Mouse (Mus musculus) frontal cortex, postnatal 10 days (tissue): ENCODE measurements around the gene Tnni3k.
A peak's percentile ranks its signal among the peaks of the same experiment; 100 is the strongest.
"Not testable (repeated sequence)": the region's sequence is repeated elsewhere in the genome, so short reads cannot be mapped to it uniquely, and the experiment has no call there.

Experiments
- DNase-seq, 2 experiments: peaks; one replicate each; pipeline ENCODE4 v3.0.0; 2022; ENCODE audit warnings: low spot score in 2 of 2, mixed read lengths in 1 of 2

Tnni3k gene

DNA sequence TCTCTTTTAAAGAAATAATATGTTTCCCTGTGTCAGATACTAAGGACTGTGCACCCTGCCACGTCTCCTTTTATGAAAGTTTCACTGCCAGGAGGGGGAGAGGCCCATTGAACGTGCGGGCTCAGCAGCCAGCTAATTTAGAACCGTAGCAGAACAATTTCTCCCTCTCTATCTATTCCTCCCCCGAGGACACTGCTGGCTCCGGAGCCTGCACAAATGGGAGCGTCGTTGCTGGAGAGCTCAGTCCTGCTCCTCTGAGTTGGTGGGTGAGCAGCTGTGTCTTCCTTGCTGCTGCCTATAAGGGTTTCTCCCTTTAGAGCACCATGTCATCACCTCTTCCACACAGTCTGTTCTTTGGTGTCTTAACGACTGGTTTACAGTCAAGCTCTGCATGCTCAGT lies 220.8 kb downstream of the Tnni3k start:
- no peak for DNase-seq

DNA sequence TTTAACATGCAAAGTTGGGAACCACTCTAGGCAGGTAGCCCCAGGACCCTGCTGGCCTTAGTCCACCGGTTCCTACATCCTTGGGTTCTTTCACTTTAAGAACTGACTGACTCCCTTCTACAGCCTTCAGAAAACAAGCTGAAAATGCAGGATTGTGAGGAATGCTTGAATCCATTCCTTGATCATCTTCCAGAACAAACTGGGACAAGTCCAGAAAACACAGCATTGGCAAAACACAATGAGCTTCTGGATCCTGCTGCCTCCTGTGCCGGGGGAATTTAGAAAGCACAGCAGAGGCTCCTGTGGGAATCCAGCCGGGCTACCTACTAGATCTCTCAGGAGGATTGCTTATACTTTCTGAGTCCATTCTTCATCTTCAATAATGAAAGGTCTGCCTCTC lies 229.5 kb downstream of the Tnni3k start:
- no peak for DNase-seq

DNA sequence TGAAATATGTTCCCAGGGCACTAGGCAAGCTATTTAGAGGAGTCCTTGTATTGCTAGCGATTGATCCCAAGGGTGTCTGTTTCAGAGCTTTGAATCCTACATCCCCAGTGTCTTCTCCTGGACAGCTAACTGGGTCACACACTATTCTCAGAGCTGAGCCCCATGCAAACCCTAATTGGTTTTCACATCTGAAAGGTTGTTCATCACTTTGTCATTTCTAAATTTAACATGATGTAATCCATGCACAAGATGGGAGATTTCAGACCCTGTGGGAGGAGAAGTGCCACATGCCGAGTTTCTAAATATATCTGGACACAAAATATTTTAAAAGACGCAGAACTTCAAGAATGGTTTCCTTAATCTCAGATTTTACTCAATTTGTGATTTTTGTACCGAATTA lies 230.5 kb downstream of the Tnni3k start:
- no peak for DNase-seq

DNA sequence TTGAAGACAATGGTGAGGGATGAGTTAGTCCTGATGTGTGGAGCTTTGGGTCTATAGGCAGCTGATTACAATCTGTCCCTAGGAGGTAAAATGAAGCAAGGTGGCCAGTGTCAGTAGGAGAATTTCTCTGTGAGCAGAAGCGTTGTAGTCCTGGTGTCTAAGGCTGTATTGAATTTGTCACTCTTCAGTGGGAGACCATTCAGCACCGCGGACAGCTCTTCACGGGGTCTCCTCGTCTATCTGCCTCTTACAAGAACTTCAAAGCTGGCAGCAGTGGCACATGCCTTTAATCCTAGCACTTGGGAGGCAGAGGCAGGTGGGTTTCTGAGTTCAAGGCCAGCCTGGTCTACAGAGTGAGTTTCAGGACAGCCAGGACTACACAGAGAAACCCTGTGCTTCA lies 235.5 kb downstream of the Tnni3k start:
- DNase-seq: not testable (repeated sequence)

DNA sequence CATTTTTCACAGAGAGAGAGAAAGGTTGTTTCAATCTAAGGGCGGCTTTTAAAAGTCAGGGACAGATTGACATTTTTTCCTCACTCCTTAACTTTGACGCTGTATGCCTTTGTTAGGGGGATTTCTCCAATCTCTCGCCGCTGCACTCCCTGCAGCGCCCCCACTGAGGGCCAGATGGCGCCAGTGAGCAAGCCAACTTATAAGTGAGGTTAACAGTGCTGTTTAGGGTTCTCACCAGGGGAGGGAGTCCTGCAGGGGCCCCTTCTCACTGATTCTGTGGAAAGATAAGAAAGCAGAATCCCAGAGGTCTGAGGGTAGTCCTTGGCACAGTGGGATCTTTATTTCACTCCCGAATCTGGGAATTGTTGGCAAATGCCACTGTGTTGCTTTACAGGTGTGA lies 237.5 kb downstream of the Tnni3k start:
- peak; percentile 46 to 73 for DNase-seq

DNA sequence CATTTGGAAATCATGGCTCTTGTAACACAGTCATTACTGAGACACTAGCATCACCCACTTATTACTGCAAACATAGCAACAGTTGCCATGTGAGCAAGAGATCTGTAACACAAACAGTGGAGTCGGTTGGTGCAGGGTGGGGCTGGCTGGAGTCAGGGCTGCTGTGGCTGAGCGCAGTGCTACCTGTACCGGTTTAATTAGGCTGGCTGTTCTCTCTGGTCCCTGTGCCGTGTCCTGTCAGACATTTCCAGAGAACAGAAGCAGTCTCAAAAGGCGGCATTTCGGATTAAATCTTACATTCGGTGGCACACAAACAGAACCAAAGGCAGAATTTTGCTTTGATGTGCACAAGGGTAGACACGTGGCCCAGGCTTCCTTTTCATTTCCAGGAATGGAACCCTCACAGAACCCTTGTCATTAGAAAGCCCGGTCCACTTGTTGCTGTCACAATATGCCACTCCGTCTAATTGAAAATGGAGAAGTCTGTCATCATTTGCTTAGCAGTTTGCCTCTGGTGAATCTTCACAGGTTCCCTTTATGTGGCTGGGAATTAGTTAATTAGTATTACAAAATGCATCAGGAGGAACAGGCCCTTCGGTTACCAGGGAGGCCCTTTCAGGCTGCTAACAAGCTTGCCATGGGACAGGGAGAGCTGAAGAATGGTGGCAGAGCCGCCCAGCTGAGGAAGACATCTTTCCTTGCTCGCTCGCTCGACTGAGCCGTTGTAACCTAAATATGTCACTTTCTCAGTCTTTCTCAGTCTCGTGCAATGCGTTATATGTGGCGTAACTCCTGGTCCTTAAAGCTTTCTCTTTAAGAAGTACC lies 238.2 kb downstream of the Tnni3k start:
- DNase-seq: peak; percentile 53 to 67

DNA sequence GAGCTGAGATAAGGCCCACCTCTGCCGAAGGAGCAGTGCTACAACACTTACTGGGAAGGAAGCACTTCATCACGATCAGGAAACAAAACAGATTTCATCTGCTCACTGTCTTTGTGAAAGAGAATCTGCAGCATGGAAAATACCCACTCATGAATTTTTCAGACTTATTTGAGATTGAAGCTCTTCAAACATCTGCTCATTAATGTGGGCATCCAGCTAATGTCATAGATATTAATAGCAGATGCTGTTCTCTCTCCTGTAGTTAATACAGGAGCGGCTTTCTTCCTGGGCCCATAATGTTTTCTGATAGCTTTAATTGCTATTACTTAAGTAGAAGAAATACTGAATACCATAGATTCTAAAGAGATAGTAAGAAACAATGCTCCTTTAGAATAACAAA lies 239.0 kb downstream of the Tnni3k start:
- DNase-seq: no peak

DNA sequence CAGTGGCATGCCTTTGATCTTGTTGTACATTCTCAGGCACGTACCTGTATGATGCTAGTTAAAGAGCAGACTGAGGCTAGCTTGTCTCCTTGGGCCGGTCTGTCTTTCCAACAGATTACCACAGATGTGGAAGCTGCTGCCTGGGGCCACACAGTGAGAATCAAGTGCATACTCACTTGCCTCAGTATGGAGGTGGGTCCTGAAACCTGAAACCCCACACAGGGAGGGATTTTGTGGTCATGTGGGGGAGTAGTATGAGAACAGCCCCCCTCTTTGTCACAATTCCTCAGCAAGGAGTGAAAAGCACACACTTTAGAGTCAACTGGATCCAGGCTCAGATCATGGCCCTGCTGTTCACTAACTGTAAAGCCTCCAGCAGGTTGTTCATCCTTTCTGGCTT lies 239.6 kb downstream of the Tnni3k start:
- DNase-seq: no peak

DNA sequence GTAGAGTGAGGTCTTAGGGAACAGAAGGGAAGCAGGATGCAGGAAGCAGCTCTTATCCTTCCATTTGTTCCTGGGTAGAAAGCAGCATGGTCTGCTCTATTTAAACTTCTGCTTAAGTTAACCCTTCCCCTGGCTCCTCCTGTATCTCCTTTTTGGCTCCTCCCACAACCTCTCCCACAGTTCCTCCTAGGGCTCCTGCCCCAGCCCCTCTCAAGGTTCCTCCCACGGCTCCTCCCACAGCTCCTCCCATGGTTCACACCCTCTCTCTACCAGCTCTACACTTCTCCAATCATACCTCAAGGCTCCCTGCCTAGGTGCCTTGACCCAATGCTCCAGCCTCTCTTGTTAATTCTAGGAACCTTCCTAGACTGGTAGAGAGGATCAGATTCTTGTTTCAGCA lies 242.3 kb downstream of the Tnni3k start:
- DNase-seq: no peak

DNA sequence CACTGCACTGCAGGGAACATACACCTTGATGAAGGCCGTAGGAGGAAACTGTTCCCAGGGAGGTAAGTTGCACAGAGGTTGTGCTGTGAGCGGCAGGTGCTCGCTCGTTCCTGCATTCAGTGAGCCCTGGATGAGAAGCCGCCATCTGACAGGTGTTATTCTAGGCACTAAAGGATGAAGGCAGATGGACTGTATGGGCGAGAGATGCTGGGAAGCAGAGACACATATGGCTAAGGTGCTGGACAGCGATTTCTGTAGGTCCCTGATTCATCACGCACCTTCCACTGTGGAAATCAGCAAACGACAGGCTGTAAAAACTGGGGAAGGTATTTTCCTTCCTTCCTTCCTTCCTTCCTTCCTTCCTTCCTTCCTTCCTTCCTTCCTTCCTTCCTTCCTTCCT lies 243.4 kb downstream of the Tnni3k start:
- DNase-seq: no peak

DNA sequence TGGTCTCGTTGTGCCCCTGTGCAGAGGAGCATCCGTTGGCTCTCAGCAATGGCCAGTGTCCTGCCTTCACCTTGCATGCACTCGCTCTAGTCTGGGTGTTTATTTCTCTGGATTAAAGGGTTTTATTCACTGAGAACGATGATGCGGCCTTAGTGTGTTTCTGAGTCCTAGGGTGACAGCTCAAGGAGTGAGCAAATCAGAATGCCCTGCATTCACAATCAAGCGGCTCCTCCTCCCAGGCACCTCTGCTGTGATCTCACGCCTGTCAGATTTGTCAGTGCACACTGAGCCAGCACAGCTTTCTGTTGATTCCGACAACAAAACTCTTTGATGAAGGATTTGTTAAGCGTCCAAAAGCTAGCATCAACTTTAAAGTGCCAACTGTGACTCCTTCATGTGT lies 243.9 kb downstream of the Tnni3k start:
- DNase-seq: no peak

DNA sequence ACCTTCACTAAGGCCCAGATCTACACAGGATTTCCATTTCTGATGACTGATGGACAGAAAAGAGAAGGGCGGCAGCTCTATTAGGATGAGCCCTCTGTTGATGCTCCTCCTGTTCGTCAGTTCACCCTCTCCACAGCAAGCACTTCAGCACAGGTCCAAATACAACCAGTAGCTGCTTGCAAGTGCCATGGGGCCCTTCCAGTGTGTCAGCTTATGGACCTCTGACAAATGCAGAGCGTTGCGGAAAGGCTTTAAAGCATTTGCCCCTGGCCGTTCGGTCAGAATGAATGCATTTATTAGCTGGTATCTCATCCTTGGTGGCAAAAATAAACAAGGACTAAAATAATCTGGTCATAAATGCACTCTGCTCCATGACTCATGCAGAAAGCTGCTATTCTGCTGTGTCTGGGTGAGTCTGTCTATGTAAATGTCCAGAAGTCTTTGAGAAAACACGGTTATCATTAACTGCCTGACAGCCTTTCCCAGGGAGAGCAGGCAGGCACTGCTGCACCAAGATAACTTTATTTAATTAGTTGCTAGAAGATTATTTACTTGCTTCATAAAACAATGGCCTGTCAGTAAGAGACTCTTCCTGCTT lies 244.8 kb downstream of the Tnni3k start:
- no peak for DNase-seq

DNA sequence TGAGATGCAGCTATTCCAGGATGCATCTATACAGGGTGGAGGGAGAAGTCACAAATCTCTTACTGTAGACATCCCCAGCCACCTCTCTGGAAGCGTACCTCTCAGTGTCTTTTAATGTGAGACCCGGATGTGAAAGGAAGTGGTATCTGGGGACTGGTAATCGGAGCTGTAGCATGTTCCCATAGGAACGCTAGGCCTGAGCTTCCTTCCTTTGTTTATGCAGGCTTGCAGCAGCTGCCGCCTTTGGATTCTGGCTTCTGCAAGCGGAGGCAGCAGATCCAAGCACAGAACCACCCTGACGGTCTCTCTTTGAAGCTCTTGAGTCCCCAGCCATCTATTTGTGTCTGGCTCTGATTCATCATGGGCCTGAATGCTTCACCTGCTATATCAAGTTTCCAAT lies 248.6 kb downstream of the Tnni3k start:
- peak; percentile 52 to 61 for DNase-seq

DNA sequence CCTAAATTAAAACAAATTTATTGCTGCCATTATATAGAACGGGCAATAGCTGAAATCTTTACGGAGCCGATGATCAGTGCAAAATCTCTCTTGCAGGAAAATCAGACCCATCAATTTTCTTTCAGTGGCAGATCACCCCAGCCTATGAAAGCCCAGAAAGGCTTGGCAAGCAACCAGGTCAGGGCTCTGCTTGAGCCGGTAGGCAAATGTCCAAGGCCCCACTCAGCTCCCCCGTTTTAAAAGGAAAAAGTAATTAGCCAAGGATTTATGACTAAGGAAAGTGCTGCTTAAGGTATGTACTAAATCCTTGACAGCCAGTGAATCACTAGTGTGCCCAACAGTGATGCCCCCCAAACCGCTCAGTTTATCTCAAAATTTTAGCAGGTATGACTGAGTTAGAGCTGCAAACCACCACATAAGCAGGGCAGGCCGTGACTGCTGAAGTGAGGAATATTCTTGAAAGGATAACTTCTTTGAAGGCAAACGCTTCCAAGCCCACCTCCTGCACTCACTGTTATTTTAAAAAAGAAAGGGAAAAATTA lies 254.2 kb downstream of the Tnni3k start:
- DNase-seq: no peak

DNA sequence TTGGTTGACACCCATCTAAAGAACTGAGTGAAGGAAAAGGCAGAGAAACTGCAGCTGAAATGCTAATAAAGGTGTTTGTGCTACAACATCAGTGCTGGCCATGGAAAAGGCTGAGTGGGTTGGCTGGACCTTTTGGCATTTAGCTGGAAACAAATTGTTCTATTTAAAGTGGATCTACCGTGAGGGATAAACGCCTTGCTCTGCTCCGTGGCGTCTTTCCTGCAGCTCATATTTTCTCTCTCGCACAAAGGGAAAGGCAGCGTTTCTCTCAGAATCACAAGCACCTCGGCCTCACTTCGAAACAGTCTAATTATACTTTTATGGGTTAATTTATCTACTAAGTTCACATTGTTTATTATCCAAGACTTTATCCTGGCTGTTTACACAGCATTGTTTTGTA lies 254.8 kb downstream of the Tnni3k start:
- DNase-seq: no peak

DNA sequence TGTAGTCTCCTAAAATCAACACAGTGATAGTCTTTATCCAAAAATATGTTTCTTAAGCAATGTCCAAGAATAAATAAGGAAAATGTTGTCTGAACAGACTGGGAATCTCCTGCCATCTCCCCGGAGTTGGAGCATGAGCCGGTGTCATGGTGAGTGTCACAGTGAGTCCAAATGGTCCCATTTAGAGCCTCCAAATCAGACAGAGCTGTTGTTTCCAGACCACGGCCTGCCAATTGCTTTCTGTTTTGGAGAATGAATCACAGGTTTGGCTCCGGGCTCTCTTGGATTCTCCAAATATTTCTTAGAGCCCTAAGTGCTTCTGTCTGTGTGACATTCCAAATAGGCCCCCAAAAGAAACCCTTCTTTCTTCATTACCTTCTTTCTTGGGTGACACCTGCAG lies 256.4 kb downstream of the Tnni3k start:
- DNase-seq: no peak

DNA sequence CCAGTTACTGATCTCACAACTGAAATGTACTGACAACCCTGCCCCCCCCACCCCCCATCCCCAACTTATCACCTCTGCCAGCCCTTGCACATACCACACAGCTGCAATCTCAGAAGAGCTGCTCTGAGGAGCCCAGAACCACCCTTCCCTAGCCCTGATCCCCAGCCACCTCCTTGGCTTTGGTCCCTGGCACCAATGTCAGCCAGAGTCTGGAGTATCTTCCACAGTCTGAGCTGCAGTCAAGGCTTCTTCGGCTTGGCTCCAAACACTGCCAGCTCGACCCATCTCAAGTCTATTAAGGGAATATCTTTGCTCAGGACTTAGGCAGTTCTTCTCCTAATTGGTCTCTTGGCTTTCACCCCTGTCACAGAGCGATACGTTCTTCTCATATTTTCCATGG lies 261.6 kb downstream of the Tnni3k start:
- DNase-seq: no peak

DNA sequence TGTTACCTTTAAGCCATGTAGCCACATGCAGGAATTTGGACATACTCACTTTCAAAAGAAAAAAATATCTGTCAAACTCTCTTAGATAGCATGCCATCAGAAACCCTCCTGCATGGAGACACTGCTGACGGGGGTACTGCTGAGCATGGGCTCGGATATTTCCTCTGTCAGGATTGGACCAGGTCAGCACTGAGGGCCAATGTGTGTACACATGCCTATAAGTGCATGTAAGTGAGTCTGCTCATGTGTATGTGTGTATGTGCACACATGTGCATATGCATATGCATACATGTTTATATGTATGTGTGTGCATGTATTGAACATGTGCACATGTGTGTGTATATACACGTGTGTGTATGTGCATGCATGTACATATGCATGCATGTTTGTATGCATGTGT lies 267.6 kb downstream of the Tnni3k start:
- DNase-seq: no peak

DNA sequence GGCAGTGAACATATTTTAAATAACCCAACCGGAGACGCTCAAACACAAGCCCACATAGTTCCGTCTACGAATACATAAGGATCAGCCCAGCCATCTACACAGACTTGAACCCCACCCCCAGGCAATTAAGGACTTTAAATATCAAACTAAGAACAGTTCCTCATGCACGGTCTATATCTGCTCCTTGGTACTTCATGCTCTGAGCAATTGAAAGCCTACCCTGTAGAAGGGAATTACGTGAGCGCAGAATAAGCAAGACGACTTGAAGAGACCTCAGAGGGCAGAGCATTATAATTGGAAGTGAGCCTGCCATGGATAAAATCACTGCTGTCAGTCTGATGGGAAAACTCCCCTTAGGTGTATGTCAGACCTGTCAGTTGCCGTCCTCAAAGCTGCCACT lies 268.9 kb downstream of the Tnni3k start:
- no peak for DNase-seq

DNA sequence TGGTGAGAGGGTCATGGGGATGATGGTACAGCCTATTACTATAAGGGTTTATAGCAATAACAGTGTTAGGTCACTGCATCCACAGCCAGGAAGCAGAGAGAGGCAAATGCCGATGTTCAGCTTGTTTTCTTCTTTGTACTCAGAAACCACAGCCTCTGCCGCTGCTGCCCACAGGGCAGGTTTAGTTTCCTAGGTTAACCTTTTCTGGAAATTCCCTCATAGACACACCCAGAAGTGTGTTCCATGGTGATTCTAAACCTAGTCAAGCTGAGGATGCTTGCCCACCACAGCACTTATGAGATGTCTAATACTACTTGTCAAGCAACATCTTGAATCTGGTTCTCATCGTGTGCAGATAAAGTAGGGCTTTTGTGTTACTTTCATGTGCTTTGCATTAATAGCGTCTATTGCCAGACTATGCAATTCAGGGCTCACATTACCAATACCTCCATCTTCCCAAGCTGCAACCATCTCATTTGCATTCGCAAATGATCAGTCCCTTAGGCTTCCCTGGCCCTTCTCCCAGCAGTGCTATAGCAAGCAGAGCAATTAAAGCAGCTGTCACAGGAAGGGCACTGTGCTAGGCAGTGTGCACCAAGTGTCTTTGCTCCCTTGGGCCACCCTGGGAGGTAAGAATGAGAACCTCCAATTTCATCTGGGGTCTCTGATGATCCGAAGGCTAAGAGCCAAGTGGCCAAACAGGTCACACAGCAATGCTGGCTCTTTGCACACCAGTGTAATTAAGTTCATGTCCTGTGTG lies 276.2 kb downstream of the Tnni3k start:
- DNase-seq: no peak

DNA sequence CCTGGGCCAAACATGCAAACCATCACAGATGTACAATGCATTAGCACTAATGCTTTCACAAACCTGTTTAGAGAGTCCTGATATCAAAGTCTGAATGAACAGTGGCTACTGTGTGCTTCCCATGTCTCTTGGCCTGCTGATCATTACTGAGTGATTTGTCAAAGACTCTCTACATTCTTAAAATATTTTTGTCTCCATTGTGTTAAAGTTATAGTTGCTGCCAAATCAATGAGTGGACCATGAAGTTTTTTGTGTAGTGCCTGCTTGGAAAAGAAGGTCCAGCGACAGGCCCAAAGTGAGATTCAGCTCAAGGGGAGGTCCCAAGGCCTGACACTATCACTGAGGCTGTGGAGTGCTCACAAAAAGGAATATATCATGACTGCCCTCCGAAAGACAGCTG lies 283.6 kb downstream of the Tnni3k start:
- DNase-seq: no peak

DNA sequence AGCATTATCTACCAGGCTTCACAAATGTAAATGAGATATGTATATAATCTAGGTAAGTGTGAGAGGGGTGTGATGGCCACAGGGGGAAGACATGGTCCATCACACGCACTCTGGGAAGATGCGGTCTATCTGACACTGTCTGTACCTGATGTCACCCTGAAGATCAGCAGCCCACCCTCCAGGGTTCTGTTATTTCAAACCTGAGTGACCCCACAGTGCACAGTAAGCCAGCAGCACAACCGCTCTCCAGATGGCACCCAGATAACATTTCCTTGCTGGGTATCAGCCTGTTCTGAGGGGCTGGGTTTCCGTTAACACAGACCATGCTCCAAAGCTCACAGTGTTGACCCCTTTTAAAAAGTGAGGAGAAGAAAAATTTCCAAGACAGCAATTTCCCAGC lies 288.9 kb downstream of the Tnni3k start:
- DNase-seq: no peak

DNA sequence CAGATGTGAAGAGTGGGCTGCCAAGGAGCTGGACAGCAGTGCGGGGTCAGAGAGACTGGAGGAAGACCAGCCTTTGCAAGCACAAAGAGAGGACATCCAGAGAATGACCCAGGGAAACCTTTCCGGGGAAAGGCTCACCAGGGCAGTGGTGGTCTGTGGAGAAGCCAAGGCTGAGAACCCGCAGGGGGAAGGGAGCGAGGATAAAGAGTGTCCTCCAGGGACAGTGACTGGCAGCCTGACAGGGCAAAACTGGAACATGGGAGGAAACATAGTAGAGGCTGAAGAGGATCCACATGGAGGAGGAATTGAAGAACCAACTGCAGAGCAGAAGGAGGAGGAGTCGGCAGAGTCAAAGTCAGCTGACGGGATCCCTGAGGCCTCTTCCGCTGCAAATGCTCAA lies 291.1 kb downstream of the Tnni3k start:
- no peak for DNase-seq
